Mouse (Mus musculus): ENCODE measurements at regions not wholly inside any gene's neighbourhood (a gene's known extent, or its start where the extent isn't known, plus 50 kb on each side); places are given as distances from the start of the nearest gene placed in this dataset.
A peak's percentile ranks its signal among the peaks of the same experiment; 100 is the strongest.

DNA sequence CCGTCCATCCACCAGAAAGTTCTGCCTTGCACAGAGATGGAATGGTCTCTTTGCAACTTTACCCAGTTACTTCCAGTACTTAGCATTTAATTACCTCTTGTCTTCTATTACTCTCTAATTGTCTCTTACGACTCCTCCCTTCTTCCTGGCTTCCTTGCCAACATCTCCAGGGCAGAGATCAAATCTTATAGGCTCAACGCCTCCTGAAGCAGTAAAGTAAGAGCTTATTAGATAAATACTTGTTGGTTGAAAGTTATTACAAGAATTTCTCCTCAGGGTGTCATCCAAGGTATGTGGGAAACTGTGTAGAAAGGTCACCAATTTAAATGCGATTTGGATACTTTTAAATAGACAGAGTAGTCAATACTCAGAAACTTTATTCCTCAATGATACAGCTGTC, 528.8 kb downstream of the 1810013L24Rik start:
- no peak for DNase-seq

DNA sequence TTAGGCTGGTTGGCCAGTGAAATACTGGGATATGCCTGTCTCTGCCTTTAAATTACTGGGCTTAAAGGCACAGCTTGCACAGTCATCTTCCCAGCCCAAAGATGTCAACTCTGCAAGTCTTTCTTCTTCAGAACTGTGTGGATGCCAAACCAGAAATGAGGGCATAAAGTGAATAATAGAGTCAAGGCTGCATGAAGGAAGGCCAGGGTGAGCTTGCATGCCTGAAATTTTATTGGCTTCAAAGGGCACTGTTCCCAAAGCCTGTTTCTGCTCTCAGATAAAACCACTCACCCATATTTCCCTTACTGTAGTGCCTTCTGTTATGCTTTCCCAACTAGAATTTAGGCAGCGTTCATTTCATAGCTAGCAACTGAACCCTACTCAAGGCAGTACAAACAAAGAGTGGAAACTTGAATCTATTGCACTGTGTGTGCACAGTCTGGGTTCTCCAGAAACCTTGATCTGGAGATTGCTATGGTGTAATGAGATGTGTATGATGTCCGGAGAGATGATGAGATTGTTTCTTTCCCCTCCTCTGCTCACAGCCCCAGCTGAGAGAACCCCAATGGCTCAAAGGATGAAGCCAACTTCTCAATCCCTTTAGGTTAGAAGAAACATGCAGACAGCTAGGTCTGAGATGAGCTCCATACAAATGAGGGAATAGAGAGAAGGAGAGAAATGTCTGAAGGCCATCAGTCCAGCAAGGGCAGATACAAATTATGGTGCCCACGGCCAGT, 529.7 kb downstream of the 1810013L24Rik start:
- DNase-seq = no peak

DNA sequence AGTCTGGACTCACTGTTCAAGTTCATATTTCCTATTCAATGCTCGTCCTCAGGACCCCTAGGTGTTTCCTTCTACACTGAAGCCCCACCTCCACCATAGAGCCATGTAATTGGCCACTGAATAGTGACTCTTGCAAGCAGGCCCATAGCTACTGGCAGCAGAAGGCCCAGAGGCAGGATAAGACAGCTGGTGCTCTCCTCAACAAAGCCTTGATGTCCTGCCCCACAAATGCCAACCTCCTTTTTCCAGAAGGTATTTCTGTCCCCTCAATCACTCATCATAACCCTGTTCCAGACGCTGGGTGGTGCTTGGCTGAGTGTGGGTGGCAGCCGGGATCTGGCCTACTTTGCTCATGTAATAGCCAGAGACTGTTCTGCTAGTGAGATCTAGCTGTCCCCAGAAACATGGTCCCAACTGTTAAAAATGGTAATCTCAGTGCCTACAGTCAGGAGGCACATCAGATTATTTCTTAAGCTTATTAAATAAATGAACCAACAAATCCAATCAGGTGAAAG, 530.9 kb downstream of the 1810013L24Rik start:
- DNase-seq = peak; percentile 7

- DNase-seq = peak; percentile 10
These were observed 532.2 kb downstream of the 1810013L24Rik start for GRCm38 (mm10) chr16:9362116-9362515.

DNA sequence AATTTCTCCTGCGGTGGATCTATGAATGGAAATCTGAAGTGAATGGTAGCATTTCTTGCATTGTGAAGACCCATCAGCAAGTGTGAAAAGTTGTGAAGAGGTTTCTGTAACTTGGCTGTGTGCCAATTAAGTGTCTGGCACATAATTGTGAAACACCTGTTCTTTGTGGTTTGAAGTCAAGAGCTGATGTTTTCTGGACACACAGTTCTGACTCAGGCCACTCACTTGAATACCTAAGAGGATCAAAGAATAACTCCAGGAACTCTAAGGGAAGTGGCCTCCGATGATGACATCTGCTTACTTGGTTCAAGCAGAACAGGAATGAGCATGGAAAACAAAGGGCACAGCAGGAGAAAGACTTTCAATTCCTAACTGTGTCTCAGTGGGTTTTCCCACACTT, 534.2 kb downstream of the 1810013L24Rik start:
- no peak for DNase-seq

DNA sequence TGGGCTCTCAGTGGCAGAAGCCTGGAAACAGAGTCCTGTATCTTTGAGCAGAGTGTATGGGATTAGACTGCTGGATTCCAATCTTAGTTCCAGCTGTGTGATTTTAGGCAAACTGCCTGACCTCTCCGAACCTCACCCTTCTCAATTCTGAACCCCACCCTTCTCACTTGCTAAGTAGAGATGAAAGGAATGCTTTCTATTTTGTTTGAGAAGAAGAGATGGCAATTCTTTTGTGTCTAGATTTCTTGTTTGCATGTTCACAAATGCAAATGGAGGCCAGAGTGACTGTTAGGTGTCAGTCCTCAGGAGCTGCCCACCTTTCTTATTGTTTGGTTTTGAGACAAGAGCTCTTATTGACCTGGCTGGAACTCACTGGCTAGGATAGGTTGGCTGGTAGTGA, 561.1 kb downstream of the 1810013L24Rik start:
- no peak for DNase-seq

DNA sequence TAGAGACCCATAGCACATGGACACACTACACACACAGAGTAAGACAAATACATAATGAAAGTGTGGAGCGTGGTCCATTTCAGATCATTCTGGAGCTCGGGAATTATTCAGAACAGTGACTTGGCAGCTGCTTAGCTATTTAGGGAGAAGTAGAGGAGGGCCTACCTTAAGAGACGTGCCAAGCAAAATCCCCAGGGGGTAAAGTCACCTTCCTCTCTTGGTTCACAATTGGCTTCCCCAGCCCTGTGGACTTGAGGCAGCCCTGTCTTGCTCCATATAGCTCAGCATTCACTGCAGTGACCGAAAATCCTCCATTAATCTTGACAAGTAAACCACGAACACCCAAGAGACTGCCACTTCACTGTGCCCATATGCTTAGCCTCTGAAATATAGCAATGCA, 574.8 kb downstream of the 1810013L24Rik start:
- no peak for DNase-seq

- no peak for DNase-seq
These were observed 578.3 kb downstream of the 1810013L24Rik start for GRCm38 (mm10) chr16:9408196-9408595.

- DNase-seq = no peak
These were observed 564.9 kb downstream of the Grin2a start for GRCm38 (mm10) chr16:9430509-9430908.

DNA sequence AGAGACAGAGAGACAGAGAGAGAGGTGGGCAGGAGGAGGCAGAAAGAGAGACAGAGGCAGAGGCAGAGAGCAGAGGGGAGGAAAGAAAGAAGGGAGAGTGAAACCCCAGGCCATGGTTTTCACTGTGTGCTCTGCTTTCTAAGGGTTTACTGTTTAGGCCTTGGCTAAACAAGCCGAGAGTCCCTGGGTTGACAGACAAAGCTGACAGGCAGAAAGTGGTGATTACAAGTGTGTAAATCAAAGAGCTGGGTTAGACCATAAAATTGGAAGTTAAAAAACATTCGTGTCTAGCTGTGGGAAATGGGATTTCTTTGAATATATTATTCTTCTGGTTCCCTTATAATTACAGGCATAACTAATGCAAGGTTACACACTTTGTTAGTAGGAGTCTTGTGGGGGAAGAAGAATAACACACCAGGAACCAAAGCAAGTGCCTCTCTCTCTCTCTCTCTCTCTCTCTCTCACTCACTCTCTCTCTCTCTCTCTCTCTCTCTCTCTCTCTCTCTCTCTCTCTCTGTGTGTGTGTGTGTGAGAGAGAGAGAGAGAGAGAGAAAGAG, 556.0 kb downstream of the Grin2a start:
- no peak for DNase-seq

DNA sequence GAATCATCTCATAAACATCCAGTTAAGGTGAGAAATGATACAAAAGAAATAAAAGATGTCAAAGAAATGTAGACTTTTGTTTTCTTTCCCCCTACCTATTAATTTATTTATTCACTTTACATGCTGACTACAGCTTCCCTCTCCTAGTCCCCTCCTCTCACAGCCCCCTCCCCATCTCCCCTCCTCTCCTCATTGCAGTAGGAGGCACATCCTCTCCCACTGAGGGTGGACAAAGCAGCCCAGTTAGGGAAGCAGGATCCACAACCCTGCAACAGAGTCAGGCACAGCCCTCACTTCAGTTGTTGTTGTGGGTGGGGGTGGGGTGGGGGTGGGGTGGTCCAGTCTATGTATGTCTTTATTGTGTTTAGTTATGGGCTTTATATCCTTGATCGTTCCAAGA, 555.5 kb downstream of the Grin2a start:
- no peak for DNase-seq

DNA sequence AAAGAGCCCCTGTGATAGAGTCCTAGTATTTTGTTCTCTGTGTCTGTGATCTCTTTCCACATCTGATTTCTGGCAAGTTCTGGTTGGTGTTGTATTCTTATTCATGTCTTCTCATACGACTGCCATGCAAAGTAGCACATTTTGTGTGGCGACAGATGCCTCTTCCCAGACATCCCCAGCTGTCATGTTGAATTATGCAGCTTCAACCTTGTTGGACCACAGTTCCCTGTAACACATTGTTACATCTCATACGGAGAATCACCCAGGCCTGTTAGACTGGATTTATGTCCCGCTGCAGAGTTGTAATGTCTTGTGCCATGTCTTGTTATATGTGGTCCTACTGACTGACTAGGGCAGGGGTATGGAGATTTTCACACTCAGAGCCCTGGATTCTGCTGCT, 543.3 kb downstream of the Grin2a start:
- DNase-seq = no peak

GRCm38 (mm10) chr16:9457574-9457973, 537.8 kb downstream of the Grin2a start:
- no peak for DNase-seq

DNA sequence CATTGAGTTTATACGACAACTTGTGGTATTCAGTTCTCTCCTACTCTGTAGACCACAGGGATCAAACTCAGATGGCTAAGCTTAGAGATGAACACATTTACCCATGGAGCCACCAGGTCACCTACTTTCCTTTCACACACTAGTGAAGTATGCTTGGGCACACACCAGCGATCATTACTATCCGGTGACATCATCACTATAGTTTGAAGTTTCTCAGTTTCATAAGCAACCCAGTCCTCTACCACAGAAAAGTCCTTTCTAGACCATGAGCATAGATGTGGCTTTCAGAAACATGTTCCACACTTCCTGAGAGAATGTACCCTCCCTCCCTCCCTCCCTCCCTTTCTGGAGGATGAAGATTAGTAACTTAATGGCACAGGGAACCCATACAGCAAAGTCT, 532.9 kb downstream of the Grin2a start:
- DNase-seq = no peak

DNA sequence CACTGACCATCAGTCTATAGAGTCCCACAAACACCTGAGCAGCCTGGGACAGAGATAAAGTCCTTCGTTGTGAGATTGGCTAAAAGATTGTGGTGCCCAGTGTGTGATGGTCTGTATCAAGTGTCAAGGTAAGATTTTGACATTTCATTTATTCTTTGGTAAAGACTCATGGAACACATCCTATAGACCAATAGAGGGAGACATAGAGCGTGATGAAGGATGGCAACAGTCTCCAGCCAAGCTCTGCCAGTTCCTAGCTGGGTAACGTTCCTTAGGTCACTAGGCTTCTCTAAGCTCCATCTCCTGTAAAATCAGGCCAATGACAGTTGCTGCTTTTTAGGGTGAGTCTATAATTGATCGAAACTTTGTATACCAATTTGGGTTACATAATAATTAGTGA, 526.0 kb downstream of the Grin2a start:
- DNase-seq = no peak

- DNase-seq = no peak
These were observed 510.1 kb downstream of the Grin2a start for GRCm38 (mm10) chr16:9485291-9485690.

- DNase-seq = no peak
These were observed 497.1 kb downstream of the Grin2a start for GRCm38 (mm10) chr16:9498301-9498700.

GRCm38 (mm10) chr16:9501713-9502112, 493.6 kb downstream of the Grin2a start:
- DNase-seq = no peak

- DNase-seq = no peak
These were observed 485.7 kb downstream of the Grin2a start for GRCm38 (mm10) chr16:9509666-9510065.

DNA sequence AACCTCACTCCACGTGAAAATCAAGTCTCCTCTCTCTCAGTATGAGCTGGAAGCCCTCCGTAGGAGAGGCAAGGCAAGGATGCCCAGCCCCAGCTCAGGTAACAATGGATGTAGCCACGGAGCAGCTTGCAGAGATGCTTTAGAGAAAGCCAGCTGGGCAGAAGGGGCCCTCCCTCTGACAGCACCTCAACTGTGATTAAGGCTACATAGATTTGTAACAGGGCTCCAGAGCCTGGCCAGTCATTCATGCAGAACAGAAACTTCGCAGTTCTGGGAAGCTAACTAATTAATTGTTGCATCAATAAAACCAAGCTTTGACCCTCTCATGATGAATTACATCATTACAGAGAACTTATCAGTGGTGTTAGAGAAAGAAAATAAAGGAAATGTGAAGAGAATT, 480.8 kb downstream of the Grin2a start:
- DNase-seq = no peak

Measured in right cerebral cortex, postnatal 25 days (tissue).